Mouse (Mus musculus): ENCODE results near the gene Kmt5c. TPM values are rescaled to one million over a fixed set of nuclear protein-coding genes. Genes with fewer than 3 reads are reported as not detected.

The Kmt5c gene
- total RNA-seq, 4 experiments from 2014 or later, result 3.5 to 5.2 (median 4.8) TPM

DNA sequence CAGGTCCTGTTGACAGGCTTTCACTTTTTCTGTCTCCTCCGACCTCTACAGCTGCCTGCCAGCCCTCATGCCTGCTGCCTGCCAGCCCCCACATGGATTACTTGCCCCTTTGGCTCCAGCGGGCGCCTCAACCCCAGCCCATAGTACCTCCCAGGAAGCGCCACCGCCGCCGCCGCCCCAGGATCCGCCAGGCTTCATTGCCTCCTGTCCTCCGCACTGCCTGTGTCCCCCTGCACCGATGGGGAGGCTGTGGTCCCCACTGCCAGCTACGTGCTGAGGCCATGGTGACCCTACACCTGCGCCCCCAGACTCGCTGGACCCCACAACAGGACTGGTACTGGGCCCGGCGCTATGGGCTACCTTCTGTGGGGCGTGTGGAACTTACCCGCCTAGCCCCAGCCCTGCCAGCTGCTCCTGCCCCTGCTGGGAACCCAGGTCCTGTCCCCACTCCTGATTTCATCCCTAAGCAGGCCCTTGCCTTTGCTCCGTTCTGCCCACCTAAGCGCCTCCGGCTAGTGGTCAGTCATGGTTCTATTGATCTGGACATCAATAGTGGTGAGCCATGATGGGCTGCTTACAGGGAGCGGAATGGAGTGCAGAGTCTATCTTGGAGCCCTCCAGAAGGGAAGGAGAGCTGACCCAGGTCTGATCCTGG lies 6.5 kb downstream of the Kmt5c start:
- DNase-seq (ENCODE audit: low spot score in 2 of 2), result no peak

DNA sequence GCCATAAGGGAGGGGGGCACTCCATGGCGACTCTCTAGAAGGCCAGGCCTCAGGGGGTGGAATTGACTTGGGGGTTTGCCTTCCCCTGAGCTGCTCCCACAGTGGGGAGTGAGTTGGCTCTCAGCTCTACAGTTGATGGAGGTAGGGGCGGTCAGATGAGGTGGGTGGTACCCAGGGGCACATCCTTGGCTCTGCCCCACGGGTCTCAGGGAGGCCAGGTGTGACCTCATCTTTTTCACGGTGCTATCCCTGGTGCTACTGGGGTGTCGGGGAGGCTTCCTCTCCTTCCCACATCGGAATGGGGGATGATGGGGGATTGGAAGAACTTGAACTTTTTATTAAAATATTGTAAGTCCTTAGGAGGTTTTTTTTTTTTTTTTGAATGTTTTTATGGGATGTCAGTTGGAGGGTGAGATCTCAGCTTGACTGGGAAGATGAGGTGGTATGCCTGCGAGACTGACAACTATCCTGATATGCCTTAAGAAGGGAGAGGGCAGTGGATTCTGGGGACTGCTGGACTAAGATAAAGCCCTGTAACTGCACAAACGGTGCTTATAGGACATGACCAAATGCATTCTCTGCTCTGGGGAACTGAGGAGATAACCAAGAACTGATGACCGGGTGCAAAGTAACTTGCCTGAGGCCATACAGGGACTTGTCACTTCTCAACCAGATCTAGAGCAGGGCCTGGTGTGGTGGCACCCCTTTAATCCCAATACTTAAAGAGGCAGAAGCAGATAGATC lies 7.4 kb downstream of the Kmt5c start:
- DNase-seq (ENCODE audit: low spot score in 2 of 2), result no peak

DNA sequence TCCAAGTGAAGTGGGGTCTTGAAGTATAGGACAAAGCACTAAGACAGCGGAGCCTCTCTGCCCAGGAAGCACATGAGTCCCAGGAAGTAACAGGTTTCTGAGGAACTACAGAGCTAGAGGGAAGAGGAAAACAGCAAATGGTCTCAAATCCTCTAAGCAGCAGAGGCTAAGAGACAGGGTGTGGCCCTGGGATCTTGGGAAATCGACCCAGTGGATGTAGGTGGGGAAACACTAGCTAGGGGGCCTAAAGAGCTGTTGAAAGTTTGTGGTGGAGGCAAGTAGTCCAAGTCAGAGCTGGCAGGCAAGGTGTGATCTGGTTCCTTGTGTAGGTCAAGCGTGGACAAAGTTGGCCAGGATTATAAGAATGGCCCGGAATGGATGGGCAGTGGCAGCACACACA lies 8.4 kb downstream of the Kmt5c start:
- no peak for DNase-seq (ENCODE audit: low spot score in 2 of 2)

DNA sequence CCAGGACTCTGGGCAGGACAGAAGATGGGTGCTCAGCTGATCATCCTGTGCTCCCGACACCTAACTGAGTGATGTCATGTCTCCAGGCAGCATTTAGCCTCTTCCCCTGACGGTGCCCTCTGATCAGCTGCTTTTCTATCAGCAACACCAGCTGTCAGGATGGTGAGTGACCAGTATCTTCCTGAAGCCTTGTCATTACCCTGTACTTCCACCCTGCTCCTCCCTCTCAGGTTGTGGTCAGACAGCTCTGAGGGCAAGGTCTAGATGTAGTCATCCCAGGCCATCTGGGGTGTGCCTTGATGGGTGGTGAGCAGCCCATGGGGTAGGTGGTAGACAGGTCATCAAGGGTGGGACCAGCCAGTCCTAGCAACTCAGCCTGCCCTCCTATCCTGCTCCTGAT lies 9.3 kb downstream of the Kmt5c start:
- DNase-seq (ENCODE audit: low spot score in 2 of 2), result no peak

DNA sequence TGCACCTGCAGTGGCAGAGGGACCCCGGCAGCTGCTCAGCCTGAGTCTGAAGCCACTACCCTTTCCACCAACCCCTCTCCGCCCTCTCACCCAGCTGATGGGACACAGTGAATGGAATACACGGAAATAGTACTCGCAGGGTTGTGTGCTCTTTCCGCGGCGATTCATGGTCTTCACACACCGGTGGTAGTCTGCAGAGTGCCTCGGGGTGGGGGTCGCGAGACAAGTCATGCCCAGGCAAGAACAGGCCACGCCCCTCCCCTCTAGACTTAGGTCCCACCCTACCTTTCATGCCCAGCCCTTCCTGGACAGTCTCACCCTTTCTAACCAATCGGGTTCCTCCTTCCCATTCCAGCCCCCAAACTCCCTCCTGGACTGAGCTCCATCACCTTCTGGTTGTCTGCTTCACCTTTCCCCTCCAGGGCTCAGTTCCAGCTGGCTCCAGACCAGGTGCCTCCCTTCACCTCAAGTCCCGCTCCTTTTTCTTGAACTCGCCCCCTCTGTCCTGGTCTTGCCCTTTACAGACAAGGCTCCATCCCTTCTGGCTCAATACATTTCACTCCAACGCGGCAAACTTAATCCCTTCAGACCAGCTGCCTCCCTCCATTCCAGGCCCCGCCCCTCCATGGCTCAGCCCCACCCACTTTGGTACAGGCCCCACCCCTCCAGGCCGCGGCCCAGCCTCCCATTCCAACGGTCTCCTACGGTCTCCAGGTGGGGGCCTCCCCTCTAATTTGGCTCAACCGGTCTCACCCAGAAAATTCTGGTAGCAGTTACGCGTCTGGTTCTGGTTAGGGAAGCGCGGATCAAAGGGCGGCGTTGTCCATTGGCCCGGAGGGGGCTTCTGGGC lies 12.3 kb downstream of the Kmt5c start:
- DNase-seq (ENCODE audit: low spot score in 2 of 2), result no peak

DNA sequence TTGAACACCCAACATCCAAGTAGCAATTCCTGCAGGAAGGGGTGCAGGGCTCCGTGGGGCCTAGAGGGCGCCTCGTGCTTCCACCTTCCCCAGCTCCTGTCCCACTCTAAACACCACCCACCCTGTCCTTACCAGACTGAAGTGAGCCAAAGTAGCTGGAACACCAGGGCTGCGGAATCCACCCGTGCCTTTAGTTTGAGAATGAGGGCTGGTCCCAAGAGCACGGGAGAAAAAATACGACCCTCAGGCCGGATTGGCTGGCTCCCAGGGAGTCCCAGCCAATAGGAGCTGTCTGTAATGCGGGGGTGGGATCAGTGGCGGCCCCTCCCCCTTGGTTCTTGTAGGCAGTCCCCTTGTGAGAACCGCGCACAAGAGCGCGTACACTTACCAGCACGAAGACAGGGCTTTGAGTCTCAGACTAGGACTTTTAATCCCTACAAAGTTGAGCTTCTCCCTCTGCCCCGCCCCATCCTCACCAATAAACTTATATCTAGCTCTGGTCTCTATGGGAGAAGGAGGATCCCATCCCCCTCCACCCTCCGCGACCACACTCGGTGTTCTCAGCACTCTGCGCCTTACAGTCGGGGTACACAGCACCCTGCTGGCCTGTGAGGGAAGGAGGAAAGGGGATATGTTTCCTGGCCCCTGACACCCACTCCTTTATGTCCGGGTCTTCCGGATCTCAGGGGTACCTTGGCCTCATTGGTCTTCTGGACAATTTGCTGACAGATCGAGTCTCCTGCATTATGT lies 13.1 kb downstream of the Kmt5c start, which contains the start of gene Cox6b2:
Gene Cox6b2 (minus strand): TSS at position 274 of the 750 bp plus-strand sequence.
- DNase-seq (ENCODE audit: low spot score in 2 of 2), result peak in 1 of 2 experiments; percentile 52

DNA sequence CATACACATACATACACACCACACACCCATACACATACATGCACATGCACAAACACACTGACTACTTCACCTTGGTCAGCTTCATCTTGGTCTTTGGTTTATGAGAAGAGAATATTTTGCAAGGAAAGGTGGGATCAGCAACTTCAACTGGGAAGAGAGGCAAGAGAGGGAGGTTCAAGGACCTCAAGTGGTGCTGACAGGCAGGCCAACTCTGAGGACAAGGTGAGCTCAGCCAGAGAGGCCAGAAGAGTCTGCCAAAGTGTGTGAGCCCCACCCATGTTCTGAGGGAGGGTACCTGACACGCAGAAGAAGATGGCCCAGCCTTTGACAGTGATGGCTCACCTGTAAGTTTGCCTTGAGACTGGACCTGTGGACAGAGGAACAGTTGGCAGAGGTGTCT lies 19.8 kb downstream of the Kmt5c start:
- DNase-seq (ENCODE audit: low spot score in 2 of 2), result no peak

DNA sequence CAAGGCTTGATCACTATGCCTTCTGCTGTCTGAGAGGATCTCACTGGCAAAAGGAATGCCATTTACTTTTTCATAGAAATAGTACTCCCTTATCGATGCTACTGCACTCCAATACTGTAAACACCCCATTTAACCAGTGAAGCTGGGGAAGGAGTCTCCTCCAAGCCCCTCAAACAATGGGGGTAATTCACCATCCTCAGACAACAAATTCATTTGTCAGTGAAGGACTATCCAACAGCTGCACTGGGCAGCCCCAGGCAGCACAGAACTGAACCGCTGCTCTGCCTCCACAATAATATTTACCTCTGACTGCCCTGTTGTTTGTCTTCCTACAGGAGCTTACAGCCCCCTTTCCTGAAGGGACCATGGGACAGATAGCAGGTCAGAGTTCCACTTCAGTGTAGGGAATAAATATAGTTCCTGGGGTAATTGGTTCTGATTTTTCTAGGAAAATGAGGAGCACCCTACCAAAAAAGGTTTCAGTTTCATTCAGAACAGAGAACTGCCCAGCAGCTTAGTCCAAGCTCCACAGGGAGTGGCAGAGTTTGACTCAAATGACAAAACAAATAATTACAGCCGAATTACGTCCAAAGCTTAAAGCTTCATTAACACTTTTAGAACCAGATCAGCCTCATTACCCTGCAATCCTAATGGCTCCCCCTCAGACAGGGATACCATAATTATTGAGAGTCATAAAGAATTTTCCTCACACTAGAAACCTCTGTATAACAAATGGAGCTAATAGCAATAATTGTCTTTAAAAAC lies 25.2 kb downstream of the Kmt5c start:
- no peak for DNase-seq (ENCODE audit: low spot score in 2 of 2)

DNA sequence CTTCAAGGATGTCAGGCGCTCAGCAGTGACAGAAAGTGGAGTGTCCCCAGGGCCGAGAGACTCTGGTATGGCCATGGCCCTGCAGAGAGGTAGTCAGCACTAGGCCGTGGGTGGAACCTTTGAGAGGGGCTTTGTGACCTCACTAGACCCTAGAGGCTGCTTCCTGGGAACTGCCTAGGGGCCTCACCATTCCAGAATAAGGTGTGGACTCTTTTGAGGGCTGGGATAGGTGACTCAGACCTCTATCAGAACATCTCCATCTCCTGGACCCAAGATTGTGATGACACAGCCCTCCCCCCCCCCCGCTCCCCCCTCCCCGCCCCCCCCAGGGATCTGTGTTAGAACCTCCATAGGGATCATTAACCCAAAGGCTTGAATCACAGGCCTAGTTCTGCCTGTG lies 31.3 kb downstream of the Kmt5c start, which contains the start of gene Fam71e2:
Gene Fam71e2 (minus strand): TSS at position 101 of the 400 bp plus-strand sequence.
- DNase-seq (ENCODE audit: low spot score in 2 of 2), result no peak

DNA sequence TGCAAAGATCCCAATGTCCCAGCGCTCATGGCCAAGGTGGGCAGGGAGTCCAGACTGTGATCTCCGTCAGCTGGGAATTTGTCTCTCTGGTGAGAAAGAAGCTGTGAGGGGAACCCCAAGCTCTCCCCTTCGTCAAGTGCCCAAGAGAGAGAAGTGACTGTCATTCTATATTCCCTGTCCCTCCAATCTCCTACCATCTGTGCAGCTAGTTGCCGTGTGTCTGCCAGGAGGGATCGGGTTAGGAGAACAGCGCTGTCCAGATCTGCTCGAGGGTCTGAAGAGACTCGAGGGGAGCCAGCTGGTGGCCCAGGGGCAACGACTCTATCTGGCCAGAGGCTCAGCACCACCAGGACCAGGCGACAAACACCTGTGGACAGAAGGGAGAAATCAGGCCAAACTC lies 36.2 kb downstream of the Kmt5c start:
- no peak for DNase-seq (ENCODE audit: low spot score in 2 of 2)

DNA sequence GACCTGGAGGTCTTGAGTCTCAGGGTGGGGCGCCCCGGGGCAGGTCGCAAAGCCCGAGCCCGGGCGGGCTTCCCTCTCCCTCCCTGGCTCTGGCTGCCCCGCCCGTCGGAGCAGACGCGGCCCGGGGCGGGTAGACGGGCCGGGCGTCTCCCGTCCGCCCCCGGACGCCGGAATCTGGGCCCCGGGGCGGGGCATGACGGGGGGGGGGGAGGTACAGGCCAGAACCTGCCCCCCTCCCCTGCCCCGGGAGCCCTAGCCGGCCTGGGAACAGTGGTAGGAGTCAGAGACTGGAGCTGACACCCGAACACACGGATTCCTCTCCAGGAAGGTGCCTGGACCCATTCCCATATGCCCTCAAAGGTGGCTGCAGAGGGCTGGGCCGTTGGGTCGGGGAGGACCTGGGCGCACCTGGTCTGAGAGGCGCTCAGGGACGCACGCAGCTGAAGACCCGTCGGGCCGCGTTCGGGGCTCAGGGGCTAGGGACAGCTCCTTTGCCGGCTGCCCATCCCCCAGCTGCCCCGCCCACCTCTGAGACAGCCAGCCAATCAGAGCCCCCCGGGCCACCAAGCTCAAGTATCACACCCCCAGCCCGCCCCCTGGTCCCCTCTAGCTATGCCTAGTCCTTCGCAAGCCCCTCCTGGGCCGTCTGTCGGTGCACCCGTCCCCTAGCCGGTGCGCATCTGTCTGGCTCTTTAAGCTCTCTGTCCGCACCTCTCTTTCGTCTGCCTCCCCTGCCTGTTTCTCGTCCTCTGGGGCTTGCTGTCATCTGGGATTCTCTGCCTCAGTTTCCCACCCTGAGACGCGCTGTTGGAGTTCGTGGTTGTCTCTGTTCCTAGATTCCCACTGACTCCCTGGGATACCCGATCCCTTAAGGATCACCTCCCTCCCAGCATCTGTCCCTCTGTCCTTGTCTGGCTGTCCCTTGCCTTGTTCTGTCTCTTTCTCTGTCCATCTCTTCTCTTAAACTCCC lies 37.2 kb downstream of the Kmt5c start:
- peak in 1 of 2 experiments; percentile 44 for DNase-seq (ENCODE audit: low spot score in 2 of 2)

DNA sequence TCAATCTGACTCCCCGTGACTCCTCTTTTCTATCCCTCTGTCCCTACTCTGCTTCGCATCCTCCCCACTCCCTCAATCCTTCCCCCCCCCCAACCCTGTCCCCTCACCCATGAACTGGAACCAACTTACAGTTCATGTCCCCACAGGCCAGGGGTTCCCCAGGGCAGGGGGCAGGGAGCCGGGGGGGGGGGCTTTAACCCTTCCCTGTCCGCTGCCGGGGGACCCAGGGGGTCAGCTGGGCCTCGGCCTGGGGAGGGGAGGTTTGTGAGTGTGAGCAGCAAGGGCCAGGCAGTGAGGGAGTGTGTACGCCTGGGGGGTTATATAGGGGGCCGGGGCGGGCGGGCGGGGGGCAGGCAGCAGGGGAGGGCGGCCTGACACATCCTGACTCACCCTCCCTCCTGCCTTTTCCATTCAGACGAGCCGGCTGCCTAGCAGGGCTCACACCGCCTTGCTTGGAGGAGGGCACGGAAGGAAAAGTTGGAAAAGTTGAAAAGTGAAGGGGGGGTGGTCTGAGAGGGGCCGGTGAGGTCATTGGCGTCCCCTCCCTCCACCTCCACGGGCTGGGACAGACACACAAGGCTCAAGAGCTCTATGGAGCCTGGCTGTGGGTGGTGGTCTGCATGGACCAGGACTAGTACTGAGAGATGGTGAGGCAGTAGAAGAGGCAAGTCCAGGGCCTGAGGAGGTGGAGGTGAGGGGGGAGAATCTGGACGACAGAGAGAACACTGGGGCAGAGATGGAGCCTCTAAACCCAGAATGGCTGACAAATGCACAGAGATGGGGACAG lies 38.1 kb downstream of the Kmt5c start:
- DNase-seq (ENCODE audit: low spot score in 2 of 2), result no peak

DNA sequence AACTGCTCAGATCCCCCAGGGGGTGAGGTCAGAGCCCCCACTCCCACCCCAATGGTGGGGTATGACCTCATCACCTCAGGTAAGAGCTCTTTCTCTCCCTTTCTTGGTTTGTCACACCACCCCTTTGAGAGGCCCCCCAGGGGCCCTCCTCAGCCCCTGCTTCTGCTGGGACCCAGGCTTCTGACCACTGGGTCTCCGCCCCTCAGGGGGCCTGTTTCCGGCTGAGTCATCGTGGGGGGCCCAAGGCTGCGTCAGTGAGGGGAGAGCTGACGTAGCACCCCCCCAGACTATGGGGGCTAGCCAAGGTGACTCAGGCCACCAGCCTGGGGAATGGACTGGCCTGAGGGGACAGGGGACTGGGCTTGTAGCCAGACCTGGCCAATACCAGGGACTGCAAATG lies 40.0 kb downstream of the Kmt5c start:
- DNase-seq (ENCODE audit: low spot score in 2 of 2), result no peak

DNA sequence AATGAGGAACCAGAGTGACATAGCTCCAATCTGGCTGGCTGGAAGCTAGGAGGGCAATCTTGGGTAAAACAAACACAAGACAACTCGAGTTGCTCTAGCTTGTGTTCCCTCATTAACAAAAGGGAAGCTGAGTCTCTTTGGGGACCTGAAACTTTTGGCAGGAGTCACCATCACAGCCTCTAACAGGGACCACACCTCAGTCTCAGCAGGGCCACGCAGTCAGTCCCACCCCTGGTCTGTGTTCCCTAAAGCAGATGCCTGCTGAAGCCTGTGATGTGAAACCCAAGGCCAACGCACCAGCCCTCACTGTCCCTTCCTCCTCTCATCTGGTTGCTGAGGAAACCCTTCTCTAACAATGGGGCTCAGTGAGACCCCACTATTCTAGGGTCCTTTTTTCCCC lies 42.2 kb downstream of the Kmt5c start:
- DNase-seq (ENCODE audit: low spot score in 2 of 2), result no peak

DNA sequence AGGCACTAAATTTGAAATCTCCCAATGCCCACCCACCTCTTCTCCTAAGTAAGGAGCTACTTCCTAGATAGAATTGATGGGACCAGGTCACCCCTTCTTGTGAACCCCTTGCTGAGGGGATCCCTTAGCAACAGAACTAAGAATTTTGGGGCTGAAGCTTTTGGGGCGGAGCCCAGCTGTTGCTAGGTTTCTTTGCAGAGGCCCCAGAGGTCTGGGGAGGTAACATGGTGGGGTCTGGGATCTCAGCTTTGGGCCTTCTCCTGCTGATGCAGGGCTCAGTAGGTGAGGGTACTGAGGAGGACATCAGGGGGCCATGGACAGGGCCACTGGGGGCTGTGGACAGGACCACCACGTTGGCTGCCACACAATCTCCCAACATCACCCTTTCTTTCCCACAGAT lies 42.8 kb downstream of the Kmt5c start, which contains the start of the genes Il11 and Tmem190:
Gene Il11 (minus strand): TSS at position 101 of the 400 bp plus-strand sequence.
Gene Tmem190 (plus strand): TSS at position 179 of the 400 bp plus-strand sequence.
- DNase-seq (ENCODE audit: low spot score in 2 of 2), result no peak

DNA sequence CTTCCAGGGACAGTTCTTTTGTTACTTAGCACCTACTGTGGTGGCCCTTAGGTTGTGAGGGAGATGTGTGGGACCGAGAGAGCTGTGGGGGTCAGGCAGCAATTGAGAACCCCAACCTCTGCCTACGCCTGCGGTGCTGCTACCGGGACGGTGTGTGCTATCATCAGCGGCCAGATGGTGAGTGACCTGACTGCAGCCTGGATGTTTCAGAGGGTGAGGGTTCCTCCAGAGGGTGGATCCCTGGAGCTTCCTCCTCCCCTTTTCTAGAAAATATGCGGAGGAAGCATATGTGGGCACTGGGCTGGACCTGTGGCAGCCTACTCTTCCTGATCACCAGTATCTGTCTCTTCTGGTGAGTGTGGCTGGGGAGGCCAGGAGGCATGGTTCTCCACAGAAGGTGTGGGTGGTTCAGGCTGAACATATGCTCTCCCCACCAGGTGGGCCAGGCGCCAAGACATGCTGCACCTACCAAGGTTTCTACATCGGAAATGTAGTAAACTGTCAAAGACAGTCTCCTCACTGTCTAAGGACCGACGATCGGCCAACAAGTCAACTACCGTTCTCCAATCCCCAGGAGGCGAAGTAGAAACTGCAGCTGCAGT lies 43.9 kb downstream of the Kmt5c start:
- no peak for DNase-seq (ENCODE audit: low spot score in 2 of 2)

DNA sequence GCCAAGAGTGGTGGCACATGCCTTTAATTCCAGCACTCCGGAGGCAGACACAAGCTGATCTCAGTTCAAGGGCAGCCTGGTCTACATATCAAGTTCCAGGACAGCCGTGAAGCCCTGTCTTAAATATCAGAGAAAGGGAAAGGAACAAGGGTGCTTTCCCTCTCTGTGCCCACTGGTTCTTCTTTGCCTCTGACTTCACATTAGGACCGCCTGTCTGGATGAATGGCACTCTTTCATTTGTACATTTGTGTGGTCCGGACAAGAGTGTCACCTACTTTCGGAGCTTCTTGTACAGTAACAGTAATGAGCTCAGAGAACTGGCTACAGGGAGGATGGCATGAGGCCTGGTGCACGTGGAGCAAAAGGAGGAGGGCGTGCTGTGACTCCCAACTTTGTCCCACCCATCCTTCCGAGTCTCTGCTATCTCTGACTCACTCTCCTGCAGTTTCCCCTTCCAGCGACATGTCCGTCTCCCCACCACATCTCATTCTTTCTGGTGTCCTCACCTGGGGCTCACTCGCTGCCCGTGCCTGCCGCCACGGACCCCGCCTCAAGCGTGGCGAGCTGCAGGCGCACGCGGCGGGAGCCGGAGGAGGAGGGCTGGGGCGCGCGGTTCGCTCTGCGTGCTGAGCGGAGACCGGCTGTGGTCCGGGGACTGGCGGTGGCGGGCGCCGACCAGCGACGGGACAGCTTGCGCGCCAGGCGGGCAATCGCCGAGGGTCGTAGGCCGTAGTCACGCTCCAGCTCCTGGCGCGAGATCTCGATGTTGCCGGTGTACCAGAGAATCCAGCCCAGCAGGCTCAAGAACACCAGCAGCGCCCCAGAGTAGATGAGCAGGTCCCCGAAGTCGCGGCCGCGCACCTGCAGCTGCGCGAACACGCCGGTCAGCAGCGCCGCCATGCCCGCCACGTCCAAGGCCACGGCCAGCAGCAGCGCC lies 48.9 kb downstream of the Kmt5c start:
- peak; percentile 20 to 46 for DNase-seq (ENCODE audit: low spot score in 2 of 2)
